Mouse (Mus musculus) cortical plate, adult 2 months (tissue): ENCODE measurements at regions not wholly inside any gene's neighbourhood (a gene's known extent, or its start where the extent isn't known, plus 50 kb on each side); places are given as distances from the start of the nearest gene placed in this dataset.

Source experiments
- CTCF ChIP-seq: fragments of 200-500 bp; IDR thresholded peaks from 2 replicates; pipeline ENCODE4 v1.5.1; 2011; ENCODE audit warnings: mild to moderate bottlenecking, control low read depth, low read length; ENCODE audit not compliant: insufficient read depth; ENCODE audit errors: extremely low read depth
- POLR2A ChIP-seq: fragments of 200-500 bp; IDR thresholded peaks from 2 replicates; pipeline ENCODE4 v1.6.1; 2011; ENCODE audit warnings: mild to moderate bottlenecking, low read length, control low read depth; ENCODE audit not compliant: insufficient read depth; ENCODE audit errors: extremely low read depth

DNA sequence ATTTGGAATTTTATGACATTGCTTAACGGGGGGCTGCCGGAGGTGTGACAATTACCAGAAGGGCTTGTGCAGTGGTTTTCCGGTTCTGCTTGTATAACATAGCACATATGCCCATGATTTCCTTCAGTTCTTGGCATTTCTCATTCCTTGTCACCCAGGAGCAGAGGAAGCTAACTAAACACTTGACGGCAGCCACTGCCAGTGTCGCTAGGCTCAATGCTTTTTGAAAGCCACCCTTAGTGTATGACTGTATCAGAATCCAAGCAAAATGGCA, 132.8 kb downstream of the Rnd3 start:
- TF ChIP-seq POLR2A, result no peak
- TF ChIP-seq CTCF, result no peak
